ENCODE assay signal across 8 mouse cellular contexts in the genomic region with DNA sequence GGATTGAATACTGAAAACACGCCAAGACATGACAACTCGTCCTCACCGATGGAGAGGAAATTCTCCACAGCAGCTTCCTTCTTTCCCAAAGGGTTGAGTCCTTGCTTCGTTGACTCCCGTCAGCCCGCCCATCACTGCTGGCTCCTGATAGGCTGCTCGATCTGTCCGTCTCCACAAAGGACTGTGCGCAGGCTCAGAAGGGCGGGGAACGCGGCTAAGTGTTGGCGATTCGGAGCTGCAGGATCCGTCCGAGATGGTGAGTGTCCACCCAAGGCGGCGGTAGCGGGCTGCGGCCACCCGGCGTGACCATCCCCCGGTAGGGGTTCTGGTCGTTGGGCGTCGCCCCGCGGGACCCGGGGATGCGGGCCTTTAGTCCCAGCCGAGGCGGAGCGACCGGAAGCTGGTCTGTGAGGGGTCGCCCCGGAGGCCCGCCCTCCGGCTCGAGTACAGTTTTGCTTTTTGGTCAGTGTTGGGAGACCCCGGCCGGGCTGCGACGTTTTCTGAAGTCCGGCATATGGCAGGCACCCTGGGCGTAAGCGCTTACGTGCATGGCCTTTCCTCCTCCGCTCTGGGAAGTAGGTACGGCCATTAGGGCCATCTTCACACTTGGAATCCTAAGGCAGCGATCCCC. TPM values are rescaled to one million over a fixed set of nuclear protein-coding genes. Genes with fewer than 3 reads are reported as not detected.
DNase-seq lines count a peak whose midpoint lies in the region; ATAC-seq and TF ChIP-seq lines count a peak whose summit lies in the region.

A gene (plus strand): TSS at position 172 of the 631 bp plus-strand sequence.

- H3K27ac ChIP-seq in CH12.LX (ENCODE audit: insufficient read depth, low read depth) = no peak within 1 kb of the TSS; the same call in 1 of the 2 replicates
- peak within 1 kb of the TSS; percentile 75 for H3K27ac ChIP-seq in forebrain, embryonic 11.5 days (ENCODE audit: low read depth, low read length)
- H3K27ac ChIP-seq in heart, embryonic 16.5 days (ENCODE audit: low read length) = peak within 1 kb of the TSS; percentile 89
- peak within 1 kb of the TSS; percentile 78 for H3K27ac ChIP-seq in liver, embryonic 15.5 days (replicated peaks)
- H3K27ac ChIP-seq in neural tube, embryonic 12.5 days = peak within 1 kb of the TSS; percentile 83

- TF ChIP-seq POLR2A in CH12.LX (IDR thresholded peaks at IDR 0.05; ENCODE audit: low read depth, low read length) = peak; percentile 85

- peak; percentile 94 for DNase-seq in CH12.LX (ENCODE audit: extremely low read depth)
- peak; percentile 97 for DNase-seq in c-Kit-positive CD71-positive TER-119-negative erythroid progenitor cells, embryonic 14.5 days (ENCODE audit: low read depth)
- DNase-seq in forebrain, embryonic 11.5 days (ENCODE audit: low spot score) = peak; percentile 97
- peak; percentile 99 to 100 for DNase-seq in kidney, postnatal 36 days
- peak; percentile 96 for DNase-seq in telencephalon, adult 2 months (ENCODE audit: low read depth, low spot score)

- no peaks in the 10 kb centered on the region for H3K27me3 ChIP-seq in CH12.LX (replicated peaks)
- no peaks in the 10 kb centered on the region for H3K27me3 ChIP-seq in forebrain, embryonic 11.5 days (ENCODE audit: control insufficient read depth, insufficient read depth, low read length)
- H3K27me3 ChIP-seq in heart, embryonic 16.5 days (ENCODE audit: control insufficient read depth, insufficient read depth, low read length) = no peaks in the 10 kb centered on the region
- no peaks in the 10 kb centered on the region for H3K27me3 ChIP-seq in liver, embryonic 15.5 days
- H3K27me3 ChIP-seq in neural tube, embryonic 12.5 days (replicated peaks) = no peaks in the 10 kb centered on the region

- H3K79me2 ChIP-seq in CH12.LX (replicated peaks; ENCODE audit: control insufficient read depth, extremely low read depth, insufficient read depth, poor library complexity, severe bottlenecking) = peaks cover 28% of the 10 kb centered on the region

- no peaks in the 10 kb centered on the region for H3K9me3 ChIP-seq in CH12.LX (replicated peaks; ENCODE audit: low read length)
- H3K9me3 ChIP-seq in forebrain, embryonic 11.5 days (ENCODE audit: control insufficient read depth, low read length) = no peaks in the 10 kb centered on the region
- H3K9me3 ChIP-seq in heart, embryonic 16.5 days (replicated peaks; ENCODE audit: control insufficient read depth, low read length) = no peaks in the 10 kb centered on the region
- H3K9me3 ChIP-seq in liver, embryonic 15.5 days (replicated peaks) = no peaks in the 10 kb centered on the region
- no peaks in the 10 kb centered on the region for H3K9me3 ChIP-seq in neural tube, embryonic 12.5 days

- peaks cover 0 to 14% of the 10 kb centered on the region in 2 experiments for H3K36me3 ChIP-seq in CH12.LX (replicated peaks in 1 of 2; ENCODE audit: control insufficient read depth in 1 of 2, insufficient read depth in 1 of 2, low read length in 1 of 2)
- no peaks in the 10 kb centered on the region for H3K36me3 ChIP-seq in forebrain, embryonic 11.5 days (ENCODE audit: control insufficient read depth, insufficient read depth, low read length)
- H3K36me3 ChIP-seq in heart, embryonic 16.5 days (ENCODE audit: control insufficient read depth, insufficient read depth) = peaks cover 3% of the 10 kb centered on the region; the same call in 1 of the 2 replicates
- H3K36me3 ChIP-seq in liver, embryonic 15.5 days (replicated peaks) = no peaks in the 10 kb centered on the region
- H3K36me3 ChIP-seq in neural tube, embryonic 12.5 days = peaks cover 10% of the 10 kb centered on the region; the same call in 1 of the 2 replicates

- TF ChIP-seq CTCF in CH12.LX (conservative IDR thresholded peaks at IDR 0.05 in 1 of 2, IDR thresholded peaks at IDR 0.05 in 1 of 2; ENCODE audit: low read depth in 2 of 2, low read length in 2 of 2) = no peak

- peaks cover 4 to 35% of the 10 kb centered on the region in 2 experiments for H3K4me1 ChIP-seq in CH12.LX (ENCODE audit: control insufficient read depth in 1 of 2, insufficient read depth in 2 of 2)
- peaks cover 3% of the 10 kb centered on the region for H3K4me1 ChIP-seq in forebrain, embryonic 11.5 days (replicated peaks; ENCODE audit: control insufficient read depth, insufficient read depth, low read length)
- peaks cover 28% of the 10 kb centered on the region for H3K4me1 ChIP-seq in heart, embryonic 16.5 days (ENCODE audit: control insufficient read depth, insufficient read depth, low read length)
- H3K4me1 ChIP-seq in liver, embryonic 15.5 days (replicated peaks) = peaks cover 27% of the 10 kb centered on the region
- peaks cover 15% of the 10 kb centered on the region for H3K4me1 ChIP-seq in neural tube, embryonic 12.5 days

- peak within 1 kb of the TSS; percentile 91 for H3K9ac ChIP-seq in CH12.LX (ENCODE audit: insufficient read depth, low read depth)
- peak within 1 kb of the TSS; percentile 95 for H3K9ac ChIP-seq in forebrain, embryonic 11.5 days (ENCODE audit: low read length)
- peak within 1 kb of the TSS; percentile 89 for H3K9ac ChIP-seq in heart, embryonic 16.5 days (ENCODE audit: low read length)
- peak within 1 kb of the TSS; percentile 90 for H3K9ac ChIP-seq in liver, embryonic 15.5 days
- peak within 1 kb of the TSS; percentile 90 for H3K9ac ChIP-seq in neural tube, embryonic 12.5 days

- H3K4me3 ChIP-seq in CH12.LX (replicated peaks in 1 of 3; ENCODE audit: low read depth in 2 of 3, low read length in 2 of 3, poor library complexity in 1 of 3) = peak within 1 kb of the TSS; percentile 81 to 95 (median 85)
- H3K4me3 ChIP-seq in forebrain, embryonic 11.5 days (ENCODE audit: low read depth, low read length) = peak within 1 kb of the TSS; percentile 90
- peak within 1 kb of the TSS; percentile 82 for H3K4me3 ChIP-seq in heart, embryonic 16.5 days (ENCODE audit: low read length)
- H3K4me3 ChIP-seq in liver, embryonic 15.5 days (replicated peaks) = peak within 1 kb of the TSS; percentile 99
- H3K4me3 ChIP-seq in neural tube, embryonic 12.5 days = peak within 1 kb of the TSS; percentile 92

- no peak for TF ChIP-seq EP300 in CH12.LX (IDR thresholded peaks at IDR 0.05; ENCODE audit: low read length)

- peak within 1 kb of the TSS; percentile 63 for H3K4me2 ChIP-seq in CH12.LX (ENCODE audit: insufficient read depth, low read depth, poor library complexity, severe bottlenecking)
- H3K4me2 ChIP-seq in forebrain, embryonic 11.5 days (ENCODE audit: low read depth, low read length, severe bottlenecking) = peak within 1 kb of the TSS; percentile 70
- H3K4me2 ChIP-seq in heart, embryonic 16.5 days (ENCODE audit: low read depth, low read length) = peak within 1 kb of the TSS; percentile 96
- H3K4me2 ChIP-seq in liver, embryonic 15.5 days = peak within 1 kb of the TSS; percentile 84
- H3K4me2 ChIP-seq in neural tube, embryonic 12.5 days (replicated peaks) = peak within 1 kb of the TSS; percentile 81

- peak; percentile 99 for ATAC-seq in forebrain, embryonic 11.5 days (replicated peaks; ENCODE audit: low FRiP score)
- peak; percentile 99 for ATAC-seq in heart, embryonic 16.5 days (replicated peaks; ENCODE audit: extremely low read depth, insufficient read depth, low FRiP score)
- ATAC-seq in liver, embryonic 15.5 days (ENCODE audit: insufficient read depth) = peak; percentile 99
- ATAC-seq in neural tube, embryonic 12.5 days (ENCODE audit: low FRiP score, low read depth) = peak; percentile 99

- in situ Hi-C loops in CH12.LX (cut with MboI; ENCODE audit: low pct_ligation_motif_present, low pct_unique_long_range_greater_than_20kb, low sequenced_read_pairs) = loop anchor here (5.0 kb wide), 1 partner anchor 151 kb away; no protein-coding TSS in a partner anchor

- dilution Hi-C loops in CH12.LX (cut with MboI; ENCODE audit: extremely low pct_ligation_motif_present, extremely low pct_unique_long_range_greater_than_20kb, low sequenced_read_pairs) = no loop called here

- under 1% methylated on average over 50 of the region's 50 CpGs for WGBS in forebrain, embryonic 11.5 days
- 0% methylated on average over 50 of the region's 50 CpGs for WGBS in heart, embryonic 16.5 days
- under 1% methylated on average over 50 of the region's 50 CpGs for WGBS in liver, embryonic 15.5 days (ENCODE audit: insufficient replicate concordance)
- under 1% methylated on average over 50 of the region's 50 CpGs for WGBS in neural tube, embryonic 12.5 days

- TF ChIP-seq RAD21 in CH12.LX (IDR thresholded peaks at IDR 0.05; ENCODE audit: low read depth, low read length) = no peak

TF ChIP-seq in CH12.LX, 34 proteins besides CTCF, POLR2A, EP300 and RAD21 (continues in another document):
- no peak for TF ChIP-seq ZNF384 (IDR thresholded peaks at IDR 0.05; ENCODE audit: low read depth, low read length)
- TF ChIP-seq POLR2AphosphoS2 (IDR thresholded peaks at IDR 0.05; ENCODE audit: low read depth, low read length) = no peak; the same call in 1 of the 2 replicates
- TF ChIP-seq MEF2A (IDR thresholded peaks at IDR 0.05; ENCODE audit: borderline replicate concordance, low read depth, low read length) = 0 out of 2 replicates have a peak, but pooled peaks have one; percentile 27
- no peak for TF ChIP-seq RCOR1 (conservative IDR thresholded peaks at IDR 0.05; ENCODE audit: low read depth, low read length)
- TF ChIP-seq MAX (IDR thresholded peaks at IDR 0.05; ENCODE audit: low read length) = no peak
- peak; percentile 81 for TF ChIP-seq TBP (conservative IDR thresholded peaks at IDR 0.05; ENCODE audit: low read depth, low read length)
- peak; percentile 73 for TF ChIP-seq CHD2 (IDR thresholded peaks at IDR 0.05; ENCODE audit: low read length)
- TF ChIP-seq USF1 (IDR thresholded peaks at IDR 0.05; ENCODE audit: low read depth, low read length) = no peak
- TF ChIP-seq MYC (IDR thresholded peaks at IDR 0.05; ENCODE audit: low read depth, low read length) = no peak
- no peak for TF ChIP-seq CHD1 (IDR thresholded peaks at IDR 0.05; ENCODE audit: low read depth, low read length)
- peak; percentile 69; the same call in 1 of the 2 replicates for TF ChIP-seq ZMIZ1 (IDR thresholded peaks at IDR 0.05; ENCODE audit: low read depth, low read length)
- TF ChIP-seq MAZ (IDR thresholded peaks at IDR 0.05; ENCODE audit: low read depth, low read length) = peak; percentile 28; the same call in 1 of the 2 replicates
- TF ChIP-seq ELF1 (IDR thresholded peaks at IDR 0.05; ENCODE audit: low read depth, low read length) = peak; percentile 66
- TF ChIP-seq NELFE (IDR thresholded peaks at IDR 0.05; ENCODE audit: low read depth, low read length) = peak; percentile 81
- 0 out of 2 replicates have a peak, but pooled peaks have one; percentile 29 for TF ChIP-seq IRF4 (IDR thresholded peaks at IDR 0.05; ENCODE audit: low read depth, low read length)

RNA-seq across cellular contexts. Expression of the gene that starts here (rescaled TPM):
- total RNA-seq in CH12.LX (2012; rRNA removed) (152 and 166 TPM in 2 replicates), CH12.LX (2014; rRNA removed) (221 and 290 TPM in 2 replicates)
- 302 and 312 TPM in 2 replicates for polyA plus RNA-seq in CH12.LX (2012; ENCODE audit: insufficient read length, low read depth)
- polyA plus RNA-seq in forebrain, embryonic 11.5 days (2014; fragmentation: Nextera tagmentation; extraction: Ambion mirVana) = 460 and 463 TPM in 2 replicates
- polyA plus RNA-seq in heart, embryonic 16.5 days (2015; fragmentation: Nextera tagmentation; extraction: Ambion mirVana) = 401 and 410 TPM in 2 replicates
- polyA plus RNA-seq in liver, embryonic 15.5 days (2015; fragmentation: Nextera tagmentation; extraction: Ambion mirVana) = 117 and 119 TPM in 2 replicates
- polyA plus RNA-seq in neural tube, embryonic 12.5 days (2016; fragmentation: Nextera tagmentation; extraction: Ambion mirVana) = 470 and 500 TPM in 2 replicates
